Mouse (Mus musculus) thymus, adult 2 months (tissue): ENCODE measurements at regions not wholly inside any gene's neighbourhood (a gene's known extent, or its start where the extent isn't known, plus 50 kb on each side); places are given as distances from the start of the nearest gene placed in this dataset.

ENCODE experiments used
- DNase-seq: peaks from one replicate; pipeline ENCODE4 v3.0.0; 2021
- H3K27ac ChIP-seq: fragments of 200-500 bp; 2 replicates; pipeline ENCODE4 v1.5.1; 2012; ENCODE audit warnings: low read length, control low read depth; ENCODE audit not compliant: control insufficient read depth, insufficient read depth
- H3K27me3 ChIP-seq: fragments of 200-500 bp; 2 replicates; pipeline ENCODE4 v1.6.1; 2012; ENCODE audit warnings: mild to moderate bottlenecking, low read length, moderate library complexity, mixed read lengths; ENCODE audit not compliant: control insufficient read depth, insufficient read depth
- H3K36me3 ChIP-seq: fragments of 200-500 bp; 2 replicates; pipeline ENCODE4 v1.6.1; 2012; ENCODE audit warnings: mild to moderate bottlenecking, low read length, moderate library complexity; ENCODE audit not compliant: control insufficient read depth, insufficient read depth
- H3K4me1 ChIP-seq: fragments of 200-500 bp; replicated peaks from 2 replicates; pipeline ENCODE4 v1.6.1; 2012; ENCODE audit warnings: low read length; ENCODE audit not compliant: control insufficient read depth, insufficient read depth
- H3K4me3 ChIP-seq: fragments of 200-500 bp; 2 replicates; pipeline ENCODE4 v1.5.1; 2012; ENCODE audit warnings: mild to moderate bottlenecking, low read length, control low read depth, moderate library complexity; ENCODE audit not compliant: control insufficient read depth, insufficient read depth
- CTCF ChIP-seq: fragments of 200-500 bp; IDR thresholded peaks from 2 replicates; pipeline ENCODE4 v1.5.1; 2012; ENCODE audit warnings: mild to moderate bottlenecking, control low read depth, low read length, moderate library complexity, borderline replicate concordance; ENCODE audit not compliant: control insufficient read depth, poor library complexity, insufficient read depth; ENCODE audit errors: extremely low read depth
- POLR2A ChIP-seq: fragments of 200-500 bp; IDR thresholded peaks from 2 replicates; pipeline ENCODE4 v1.6.1; 2012; ENCODE audit warnings: mild to moderate bottlenecking, low read length, control low read depth, moderate library complexity; ENCODE audit not compliant: control insufficient read depth, poor library complexity, insufficient read depth; ENCODE audit errors: extremely low read depth
- WGBS: fragments of 180-500 bp; shearing (Covaris S2); methylation state at CpG from one replicate; pipeline ENCODE4 v1.1.7; 2018; 5-methylcytosine and 5-hydroxymethylcytosine counted together

DNA sequence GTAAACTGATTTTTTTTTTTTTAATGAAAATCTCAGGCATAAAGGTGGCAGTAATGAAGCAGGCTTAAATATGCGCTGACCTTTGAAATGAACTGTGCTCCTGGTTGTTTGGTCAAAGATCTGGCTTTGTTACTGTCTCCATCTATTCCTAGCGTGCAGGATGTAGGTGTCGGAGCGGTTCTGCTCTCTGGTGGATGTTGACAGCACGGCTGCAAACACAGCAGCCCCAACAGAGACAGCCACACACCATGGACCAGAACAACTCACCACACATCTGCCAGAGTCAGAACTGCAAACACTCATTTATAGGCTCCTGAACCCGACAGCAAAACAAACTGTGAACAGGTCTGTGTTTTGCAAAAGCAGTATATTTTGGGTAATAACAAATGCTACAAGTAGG is 251.1 kb upstream of the Mms22l start:
- 70% methylated on average over 6 of the region's 6 CpGs for WGBS
- DNase-seq = no peak
- no peak overlapping the region for H3K4me3 ChIP-seq
- no peaks in the 10 kb centered on the region for H3K4me1 ChIP-seq
- no peaks in the 10 kb centered on the region for H3K27me3 ChIP-seq
- H3K36me3 ChIP-seq = no peaks in the 10 kb centered on the region
- H3K27ac ChIP-seq = no peak overlapping the region
- TF ChIP-seq POLR2A = no peak
- no peak for TF ChIP-seq CTCF

DNA sequence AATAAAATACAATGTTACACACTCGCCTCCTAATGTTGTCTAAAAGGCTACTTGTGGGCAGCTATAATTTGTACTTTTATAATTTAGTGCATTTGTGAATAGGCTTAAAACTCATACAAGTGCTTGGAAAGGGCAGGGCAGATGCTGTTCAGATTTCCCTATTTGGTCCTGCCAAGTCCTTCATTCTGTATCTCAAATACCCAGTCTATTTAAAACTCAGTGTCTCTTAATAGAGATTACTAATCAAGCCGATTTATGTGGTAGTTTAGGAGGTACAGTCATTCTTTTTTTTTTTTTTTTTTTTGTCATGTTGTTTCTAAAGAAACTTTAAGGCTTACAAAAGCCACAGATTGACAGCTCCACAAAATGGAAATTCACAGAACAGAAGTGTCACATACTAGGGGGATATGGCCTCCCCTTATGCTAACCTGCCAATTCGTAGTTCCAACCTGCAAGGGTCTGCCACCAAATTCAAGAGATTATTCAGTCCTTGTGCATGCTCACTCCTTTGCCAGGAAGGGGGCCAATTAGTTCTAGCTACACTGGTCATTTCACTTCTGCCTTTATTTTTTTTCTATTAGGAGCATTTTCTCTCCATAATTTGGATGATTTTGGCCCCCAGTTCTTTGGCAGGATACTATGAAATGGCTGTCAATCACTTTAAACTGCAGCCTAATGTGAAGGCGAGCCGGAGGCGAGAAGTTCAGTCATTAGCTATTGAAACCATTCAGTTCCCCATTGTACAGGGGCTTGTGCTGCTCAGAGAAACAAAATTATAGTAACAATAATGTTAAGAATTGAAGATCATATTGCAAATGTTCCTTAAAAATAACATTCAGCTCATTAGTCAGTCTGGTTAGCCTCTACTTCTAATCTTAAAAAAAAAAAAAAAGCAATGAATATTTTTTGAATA is 247.9 kb upstream of the Mms22l start:
- H3K27ac ChIP-seq = no peak overlapping the region
- no peaks in the 10 kb centered on the region for H3K27me3 ChIP-seq
- H3K4me1 ChIP-seq = no peaks in the 10 kb centered on the region
- no peak for DNase-seq
- no peak overlapping the region for H3K4me3 ChIP-seq
- 88% methylated on average over 6 of the region's 6 CpGs for WGBS
- TF ChIP-seq CTCF = no peak
- TF ChIP-seq POLR2A = no peak
- H3K36me3 ChIP-seq = no peaks in the 10 kb centered on the region

DNA sequence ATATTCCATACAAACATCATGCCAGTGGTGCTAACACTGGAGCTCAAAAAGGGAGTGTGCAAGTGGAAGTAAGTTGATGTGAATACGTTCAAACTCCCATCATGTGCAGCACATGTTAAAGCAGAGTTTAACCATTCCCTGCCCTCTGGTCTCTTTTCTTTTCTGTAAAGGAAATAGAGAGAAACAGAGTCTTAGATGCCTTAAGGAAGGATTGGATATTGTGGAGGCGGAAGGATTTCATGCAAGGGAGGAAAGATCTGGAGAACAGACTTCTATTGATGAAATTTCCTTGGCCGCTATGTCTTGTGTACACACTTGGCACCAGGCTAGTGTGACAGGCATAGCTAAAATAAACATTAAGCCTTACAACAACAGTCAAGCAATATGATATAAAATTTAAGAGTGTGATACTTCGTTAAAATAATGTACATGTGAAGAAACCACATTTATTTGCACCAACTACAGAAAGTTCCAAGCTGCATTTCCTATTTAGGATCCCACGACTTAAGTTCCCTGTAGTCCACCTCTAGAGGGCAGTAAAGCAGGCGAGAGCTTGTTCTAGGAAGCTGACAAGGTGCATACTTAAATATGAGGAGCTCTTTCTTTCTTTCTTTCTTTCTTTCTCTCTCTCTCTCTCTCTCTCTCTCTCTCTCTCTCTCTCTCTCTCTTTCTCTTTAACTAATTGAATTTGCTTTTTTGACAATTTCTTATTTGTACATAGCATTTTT is 246.8 kb upstream of the Mms22l start:
- WGBS = 41% methylated on average over 6 of the region's 6 CpGs
- H3K27ac ChIP-seq = no peak overlapping the region
- H3K36me3 ChIP-seq = no peaks in the 10 kb centered on the region
- H3K27me3 ChIP-seq = no peaks in the 10 kb centered on the region
- no peak overlapping the region for H3K4me3 ChIP-seq
- DNase-seq = no peak
- no peaks in the 10 kb centered on the region for H3K4me1 ChIP-seq
- TF ChIP-seq CTCF = no peak
- no peak for TF ChIP-seq POLR2A

DNA sequence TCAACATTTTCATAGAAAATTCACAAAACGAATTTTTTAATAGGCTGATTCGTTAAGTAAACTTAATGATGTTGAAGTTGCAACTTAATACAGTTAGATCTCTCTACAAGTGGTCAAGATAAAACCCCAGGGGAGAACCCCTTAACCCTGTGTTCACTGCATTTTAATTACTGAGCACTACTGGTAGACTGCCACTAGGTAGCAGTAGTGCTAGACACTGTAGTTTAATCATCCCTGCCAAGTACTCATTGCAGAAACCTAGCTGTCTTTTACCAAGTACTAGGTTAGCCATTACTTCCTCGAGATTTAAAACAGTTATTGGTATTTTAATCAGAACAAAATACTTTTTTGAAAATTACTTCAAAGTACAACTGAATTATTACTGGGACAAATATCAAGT is 218.1 kb upstream of the Mms22l start:
- DNase-seq = no peak
- H3K4me3 ChIP-seq = no peak overlapping the region
- no peaks in the 10 kb centered on the region for H3K36me3 ChIP-seq
- no peaks in the 10 kb centered on the region for H3K4me1 ChIP-seq
- H3K27ac ChIP-seq = no peak overlapping the region
- TF ChIP-seq POLR2A (no peak), CTCF (no peak)
- H3K27me3 ChIP-seq = no peaks in the 10 kb centered on the region
- 64% methylated on average over 3 of the region's 3 CpGs for WGBS
